Mouse (Mus musculus) forebrain, postnatal 0 days (tissue): ENCODE measurements around the gene Foxc2. TPM values are rescaled to one million over a fixed set of nuclear protein-coding genes. Genes with fewer than 3 reads are reported as not detected.

Source experiments
- ATAC-seq: fragments of 200-750 bp; cut with Nextera tagmentation; 2 replicates; pipeline ENCODE4 v1.8.0; 2017; ENCODE audit warnings: mild to moderate bottlenecking, moderate library complexity
- DNase-seq: peaks from one replicate; pipeline ENCODE4 v3.0.0-alpha.2; 2015
- H3K27ac ChIP-seq: fragments of 300-500 bp; sonication (generic); 2 replicates; pipeline ENCODE4 v1.5.1; 2014; ENCODE audit warnings: low read depth, mild to moderate bottlenecking, antibody characterized with exemption, low read length, moderate library complexity, mixed read lengths
- H3K27me3 ChIP-seq: fragments of 300-500 bp; sonication (generic); 2 replicates; pipeline ENCODE4 v1.6.1; 2014; ENCODE audit warnings: mild to moderate bottlenecking, low read length, mixed read lengths; ENCODE audit not compliant: insufficient read depth
- H3K36me3 ChIP-seq: fragments of 300-500 bp; sonication (generic); 2 replicates; pipeline ENCODE4 v1.6.1; 2014; ENCODE audit warnings: mild to moderate bottlenecking, moderate library complexity; ENCODE audit not compliant: insufficient read depth
- H3K4me1 ChIP-seq: fragments of 300-500 bp; sonication (generic); 2 replicates; pipeline ENCODE4 v1.6.1; 2014; ENCODE audit warnings: antibody characterized with exemption; ENCODE audit not compliant: insufficient read depth
- H3K4me2 ChIP-seq: fragments of 300-500 bp; sonication (generic); 2 replicates; pipeline ENCODE4 v1.6.1; 2014; ENCODE audit warnings: low read depth, mild to moderate bottlenecking, moderate library complexity
- H3K4me3 ChIP-seq: fragments of 300-500 bp; sonication (generic); 2 replicates; pipeline ENCODE4 v1.5.1; 2014; ENCODE audit warnings: low read depth, low read length, mixed read lengths
- H3K9ac ChIP-seq: fragments of 300-500 bp; sonication (generic); 2 replicates; pipeline ENCODE4 v1.6.1; 2014; ENCODE audit warnings: mild to moderate bottlenecking
- H3K9me3 ChIP-seq: fragments of 300-500 bp; sonication (generic); 2 replicates; pipeline ENCODE4 v1.6.1; 2016; ENCODE audit warnings: low read length
- CTCF ChIP-seq: sonication (generic); IDR thresholded peaks from 2 replicates; pipeline ENCODE4 v1.5.1; 2016; ENCODE audit warnings: antibody characterized with exemption, control low read depth, low read depth
- WGBS: fragments of 180-500 bp; shearing (Covaris S2); extraction: QIAGEN DNeasy Blood & Tissue Kit; methylation state at CpG from one replicate; pipeline ENCODE4 v1.1.7; 2014; 5-methylcytosine and 5-hydroxymethylcytosine counted together
- polyA plus RNA-seq: library from polyadenylated mRNA; unstranded; fragments of >200 nt; fragmentation: Nextera tagmentation; extraction: Ambion mirVana; gene quantifications from 2 replicates; pipeline ENCODE4 v1.2.1, GENCODE M21; 2015
- total RNA-seq: library from RNA; depleted of rRNA; stranded (reverse); fragments of >200 nt; gene quantifications from 2 replicates; pipeline ENCODE4 v1.2.3, GENCODE M21; 2014

The Foxc2 gene
- total and polyA plus RNA-seq, 2 experiments from 2014 or later, result 2.7 to 6.5 TPM

DNA sequence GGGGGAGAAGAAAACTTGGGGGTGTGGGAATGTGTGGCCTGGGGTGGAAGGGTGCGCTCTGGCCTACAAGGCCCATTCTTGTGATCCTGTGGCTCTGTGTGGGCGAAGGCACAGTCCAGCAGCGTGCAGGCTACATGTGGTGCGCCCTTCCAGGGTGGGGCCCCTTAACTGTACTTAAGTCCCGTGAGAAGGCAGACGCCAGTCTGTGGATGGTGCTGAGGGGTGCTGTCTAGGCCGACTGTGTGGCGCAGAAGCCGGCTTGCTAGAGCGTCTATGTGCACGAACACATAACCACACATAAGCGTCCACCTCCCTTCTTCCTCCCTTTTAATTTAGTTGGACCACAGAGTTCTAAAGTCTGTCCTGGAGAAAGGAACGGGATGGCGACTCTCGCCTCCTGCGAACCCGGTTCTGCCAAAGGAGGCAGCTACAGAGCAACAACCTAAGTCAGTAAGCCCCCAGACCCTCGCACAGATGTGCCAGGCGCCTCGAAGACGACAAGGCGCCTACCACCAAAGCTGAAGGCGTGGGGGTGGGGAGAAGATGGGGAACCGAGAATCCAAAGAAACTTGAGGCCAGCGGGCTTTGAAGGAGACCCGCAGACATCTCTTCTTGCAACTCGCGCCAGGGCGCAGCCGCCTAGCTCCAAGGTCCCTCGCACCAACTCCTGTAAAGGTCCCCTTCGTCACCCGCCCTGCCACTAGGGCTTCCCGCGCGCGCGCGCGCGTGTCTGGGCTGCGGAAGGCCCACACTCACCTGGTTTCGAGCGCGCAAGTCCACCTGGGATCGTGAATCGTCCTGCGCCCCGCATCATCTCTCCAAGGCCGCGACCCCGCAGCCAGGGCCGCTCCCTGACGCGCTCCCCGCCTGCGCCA is 33.5 kb upstream of the Foxc2 start:
- peaks cover 89% of the 10 kb centered on the region for H3K27me3 ChIP-seq
- H3K9me3 ChIP-seq, result no peaks in the 10 kb centered on the region
- peak overlapping the region; percentile 36; the same call in 1 of the 2 replicates for H3K4me3 ChIP-seq
- TF ChIP-seq CTCF, result no peak
- no peak overlapping the region for H3K27ac ChIP-seq
- under 1% methylated on average over 57 of the region's 57 CpGs for WGBS
- no peak for DNase-seq
- peak overlapping the region; percentile 67 for H3K4me2 ChIP-seq
- no peaks in the 10 kb centered on the region for H3K36me3 ChIP-seq
- H3K4me1 ChIP-seq, result no peaks in the 10 kb centered on the region
- no peak for ATAC-seq
- no peak overlapping the region for H3K9ac ChIP-seq

DNA sequence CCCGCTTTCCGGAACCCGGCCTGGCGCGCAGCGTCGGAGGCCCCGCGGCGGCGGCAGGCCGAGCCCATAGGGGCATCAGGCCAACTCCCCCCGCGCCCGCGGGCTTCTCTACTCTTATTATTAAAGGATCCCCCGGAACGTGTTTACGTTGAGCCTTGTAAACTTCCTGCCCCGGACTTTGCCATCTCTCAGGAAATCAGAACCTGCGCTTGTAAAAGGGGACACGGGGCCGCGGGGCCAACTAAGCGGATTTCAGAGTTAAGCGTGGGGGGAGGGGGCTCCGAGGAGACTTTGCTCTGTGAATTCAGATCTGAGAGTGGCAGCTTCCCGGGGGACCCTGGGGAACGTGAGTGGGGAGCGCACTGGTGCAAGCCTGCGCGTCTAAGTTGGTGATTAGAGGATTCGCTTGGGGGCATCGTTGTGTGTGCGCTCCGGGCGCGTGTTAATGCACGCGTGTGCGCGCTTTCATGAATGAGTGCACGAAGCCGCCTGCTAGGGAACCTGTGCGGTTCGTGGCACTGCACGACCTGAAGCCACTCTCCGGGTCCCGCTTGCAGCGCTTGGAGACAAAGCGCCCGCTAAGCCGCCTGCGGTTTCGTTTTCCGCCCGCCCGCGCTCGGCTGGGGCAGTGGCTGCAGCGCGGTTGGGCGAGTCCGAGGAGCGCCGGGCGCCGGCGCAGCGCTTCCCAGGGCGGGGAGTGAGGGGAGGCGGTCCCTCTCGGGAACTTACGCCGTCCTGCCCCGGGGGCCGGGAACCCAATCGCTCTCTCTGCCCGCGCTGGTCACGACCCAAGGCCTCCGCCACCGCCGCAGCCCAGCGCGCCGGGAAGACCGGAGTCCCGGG is 32.7 kb upstream of the Foxc2 start:
- Histone ChIP-seq H3K9ac (no peak overlapping the region), H3K27ac (no peak overlapping the region), H3K36me3 (no peaks in the 10 kb centered on the region), H3K4me1 (no peaks in the 10 kb centered on the region), H3K27me3 (peaks cover 87% of the 10 kb centered on the region), H3K9me3 (no peaks in the 10 kb centered on the region), H3K4me2 (peak overlapping the region; percentile 67), H3K4me3 (peak overlapping the region; percentile 36)
- DNase-seq (peak; percentile 55), ATAC-seq (peak; percentile 53; the same call in 1 of the 2 replicates)
- no peak for TF ChIP-seq CTCF
- 2% methylated on average over 89 of the region's 89 CpGs for WGBS

DNA sequence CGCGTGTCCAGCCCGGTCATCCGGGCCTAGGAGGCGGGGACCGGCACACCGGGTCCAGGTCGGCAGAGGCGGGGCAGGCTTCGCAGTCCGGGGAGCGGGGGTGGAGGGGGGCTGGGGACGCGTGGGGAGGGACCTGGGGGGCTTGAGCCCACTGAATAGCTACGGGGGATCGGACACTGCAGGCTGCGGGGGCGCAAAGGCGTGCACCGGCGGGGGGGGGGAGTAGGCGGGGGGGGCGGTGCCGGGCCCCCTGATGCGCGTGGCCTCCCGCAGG is 32.1 kb upstream of the Foxc2 start:
- Histone ChIP-seq H3K9me3 (no peaks in the 10 kb centered on the region), H3K27me3 (peaks cover 88% of the 10 kb centered on the region), H3K4me3 (peak overlapping the region; percentile 36), H3K4me2 (peak overlapping the region; percentile 67), H3K9ac (no peak overlapping the region), H3K36me3 (no peaks in the 10 kb centered on the region), H3K27ac (no peak overlapping the region), H3K4me1 (no peaks in the 10 kb centered on the region)
- DNase-seq (no peak), ATAC-seq (no peak)
- no peak for TF ChIP-seq CTCF
- WGBS, result 0% methylated on average over 16 of the region's 27 CpGs

DNA sequence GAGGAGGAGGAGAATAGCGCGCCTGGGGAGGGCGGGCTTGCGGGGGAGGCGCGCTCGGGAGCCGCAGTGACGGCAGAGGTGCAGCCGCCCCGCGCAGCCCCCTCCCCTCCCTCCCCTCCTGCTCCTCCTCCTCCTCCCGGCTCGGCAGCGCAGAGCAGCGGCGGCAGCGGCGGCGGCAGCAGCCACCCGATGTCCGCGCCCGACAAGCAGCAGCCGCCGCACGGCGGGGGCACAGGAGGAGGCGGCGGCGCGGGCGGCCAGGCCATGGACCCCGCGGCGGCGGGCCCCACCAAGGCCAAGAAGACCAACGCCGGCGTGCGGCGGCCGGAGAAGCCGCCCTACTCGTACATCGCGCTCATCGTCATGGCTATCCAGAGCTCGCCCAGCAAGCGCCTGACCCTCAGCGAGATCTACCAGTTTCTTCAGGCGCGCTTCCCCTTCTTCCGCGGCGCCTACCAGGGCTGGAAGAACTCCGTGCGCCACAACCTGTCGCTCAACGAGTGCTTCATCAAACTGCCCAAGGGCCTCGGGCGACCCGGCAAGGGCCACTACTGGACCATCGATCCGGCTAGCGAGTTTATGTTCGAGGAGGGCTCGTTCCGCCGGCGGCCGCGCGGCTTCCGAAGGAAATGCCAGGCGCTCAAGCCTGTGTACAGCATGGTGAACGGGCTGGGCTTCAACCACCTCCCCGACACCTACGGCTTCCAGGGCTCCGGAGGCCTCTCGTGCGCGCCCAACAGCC is 31.6 kb upstream of the Foxc2 start, which contains the start of gene Foxf1:
Gene Foxf1 (plus strand): TSS at position 177 of the 742 bp plus-strand sequence.
- no peaks in the 10 kb centered on the region for H3K9me3 ChIP-seq
- H3K9ac ChIP-seq, result no peak within 1 kb of the TSS
- peak; percentile 14; the same call in 1 of the 2 replicates for ATAC-seq
- H3K4me3 ChIP-seq, result peak within 1 kb of the TSS; percentile 36
- DNase-seq, result no peak
- H3K4me1 ChIP-seq, result no peaks in the 10 kb centered on the region
- peaks cover 88% of the 10 kb centered on the region for H3K27me3 ChIP-seq
- H3K4me2 ChIP-seq, result peak within 1 kb of the TSS; percentile 67
- under 1% methylated on average over 74 of the region's 83 CpGs for WGBS
- TF ChIP-seq CTCF, result no peak
- H3K27ac ChIP-seq, result no peak within 1 kb of the TSS
- no peaks in the 10 kb centered on the region for H3K36me3 ChIP-seq

DNA sequence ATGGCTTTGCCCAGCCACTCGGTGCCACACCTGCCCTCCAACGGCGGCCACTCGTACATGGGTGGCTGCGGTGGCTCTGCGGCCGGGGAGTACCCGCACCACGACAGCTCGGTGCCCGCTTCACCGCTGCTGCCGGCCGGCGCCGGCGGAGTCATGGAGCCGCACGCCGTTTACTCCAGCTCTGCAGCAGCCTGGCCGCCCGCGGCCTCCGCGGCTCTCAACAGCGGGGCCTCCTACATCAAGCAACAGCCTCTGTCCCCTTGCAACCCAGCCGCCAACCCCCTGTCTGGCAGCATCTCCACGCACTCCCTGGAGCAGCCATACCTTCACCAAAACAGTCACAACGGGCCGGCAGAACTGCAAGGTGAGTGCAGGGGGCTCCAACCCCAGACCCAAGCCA is 31.0 kb upstream of the Foxc2 start:
- Histone ChIP-seq H3K4me1 (no peaks in the 10 kb centered on the region), H3K4me2 (no peak overlapping the region), H3K4me3 (no peak overlapping the region), H3K9me3 (no peaks in the 10 kb centered on the region), H3K27ac (no peak overlapping the region), H3K9ac (no peak overlapping the region), H3K27me3 (peaks cover 87% of the 10 kb centered on the region), H3K36me3 (no peaks in the 10 kb centered on the region)
- ATAC-seq, result no peak
- TF ChIP-seq CTCF, result no peak
- DNase-seq, result no peak
- 5% methylated on average over 28 of the region's 30 CpGs for WGBS

DNA sequence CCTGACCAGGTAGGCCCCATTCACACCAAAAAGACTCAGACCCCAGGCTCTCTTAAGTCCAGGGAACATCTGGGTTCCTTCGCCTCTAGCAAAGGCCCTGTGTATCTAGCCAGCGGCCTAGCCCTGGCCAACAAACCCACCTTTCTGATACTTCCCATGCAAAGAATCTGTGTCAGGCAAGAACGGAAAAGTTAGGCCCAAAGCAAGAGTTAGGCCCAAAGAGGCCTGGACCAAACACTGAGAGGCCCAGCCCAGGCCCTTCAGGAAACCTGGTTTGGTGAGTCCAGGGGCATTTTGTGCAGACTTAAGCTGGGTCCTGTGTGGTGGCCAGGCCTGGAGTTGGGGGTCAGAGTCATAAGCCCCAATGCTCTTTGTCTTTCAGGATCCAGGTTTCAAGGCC is 30.4 kb upstream of the Foxc2 start:
- Histone ChIP-seq H3K27ac (no peak overlapping the region), H3K4me3 (no peak overlapping the region), H3K9ac (no peak overlapping the region), H3K4me2 (no peak overlapping the region), H3K36me3 (no peaks in the 10 kb centered on the region), H3K4me1 (no peaks in the 10 kb centered on the region), H3K9me3 (no peaks in the 10 kb centered on the region), H3K27me3 (peaks cover 87% of the 10 kb centered on the region)
- DNase-seq (no peak), ATAC-seq (no peak)
- TF ChIP-seq CTCF, result no peak
- 32% methylated on average over 3 of the region's 3 CpGs for WGBS
